Mouse (Mus musculus) adrenal gland, adult (tissue): ENCODE data around the gene Cstf3.

Experiments
- DNase-seq, 2 experiments: peaks; one replicate each; pipeline ENCODE4 v3.0.0; 2022 to 2023; ENCODE audit warnings: low spot score in 1 of 2; ENCODE audit not compliant: inconsistent age in 2 of 2

Gene Cstf3

GRCm38 (mm10) chr2:104710670-104711370 is 120.5 kb downstream of the Cstf3 start:
- no peak for DNase-seq

- DNase-seq, result peak; percentile 78 to 95
Observed at GRCm38 (mm10) chr2:104711585-104712485, 121.5 kb downstream of the Cstf3 start, which contains the start of gene Tcp11l1. Tcp11l1 (minus strand) TSS chr2:104712169.

- no peak for DNase-seq
Observed at GRCm38 (mm10) chr2:104712486-104712809, 122.1 kb downstream of the Cstf3 start.

GRCm38 (mm10) chr2:104714254-104714691 is 124.0 kb downstream of the Cstf3 start:
- no peak for DNase-seq
